Mouse (Mus musculus) heart, adult 18-20 months (tissue): ENCODE results near the gene Patj. TPM values are rescaled to one million over a fixed set of nuclear protein-coding genes. Genes with fewer than 3 reads are reported as not detected.

Experiments used
- DNase-seq, 2 experiments: peaks; one replicate each; pipeline ENCODE4 v3.0.0; 2021 to 2022; ENCODE audit warnings: mixed read lengths in 1 of 2
- total RNA-seq, 2 experiments: library from RNA; stranded (reverse); gene quantifications; 2 replicates each; pipeline ENCODE4 v1.2.3; 2021

The Patj gene
- total RNA-seq, 2 experiments from 2014 or later = 13.0 to 16.0 TPM

DNA sequence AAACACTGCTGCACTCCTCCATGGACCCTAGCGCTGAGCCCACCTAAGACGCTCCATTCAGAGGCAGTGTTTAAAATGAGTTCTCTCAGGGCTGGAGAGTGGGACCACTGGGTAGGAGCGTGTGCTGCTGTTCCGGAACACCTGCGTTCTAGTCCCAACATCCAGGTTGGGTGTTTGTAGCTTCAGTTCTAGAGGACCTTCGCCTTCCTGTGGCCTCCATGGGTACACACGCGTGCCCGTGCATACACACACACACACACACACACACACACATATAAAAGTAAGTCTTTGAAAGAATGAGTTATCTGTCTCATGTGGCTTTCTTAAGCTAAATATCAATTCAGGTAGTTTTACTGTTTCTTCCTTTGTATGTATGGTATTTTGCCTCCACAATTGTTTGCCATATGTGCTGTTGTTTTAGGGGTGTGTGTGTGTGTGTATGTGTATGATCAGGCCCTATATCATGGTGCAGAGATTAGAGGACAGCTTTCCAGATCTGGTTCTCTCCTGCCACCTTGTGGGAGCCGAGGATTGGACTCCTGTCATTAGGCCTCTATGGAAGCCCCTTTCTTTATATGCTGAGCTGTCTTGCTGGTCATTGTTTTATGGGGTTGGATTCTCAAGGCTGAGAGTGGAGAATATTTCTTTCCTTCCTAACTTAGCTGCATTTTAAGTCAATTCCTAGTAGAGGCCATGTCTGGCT, 49.0 kb downstream of the Patj start:
- DNase-seq = peak; percentile 37 to 71

DNA sequence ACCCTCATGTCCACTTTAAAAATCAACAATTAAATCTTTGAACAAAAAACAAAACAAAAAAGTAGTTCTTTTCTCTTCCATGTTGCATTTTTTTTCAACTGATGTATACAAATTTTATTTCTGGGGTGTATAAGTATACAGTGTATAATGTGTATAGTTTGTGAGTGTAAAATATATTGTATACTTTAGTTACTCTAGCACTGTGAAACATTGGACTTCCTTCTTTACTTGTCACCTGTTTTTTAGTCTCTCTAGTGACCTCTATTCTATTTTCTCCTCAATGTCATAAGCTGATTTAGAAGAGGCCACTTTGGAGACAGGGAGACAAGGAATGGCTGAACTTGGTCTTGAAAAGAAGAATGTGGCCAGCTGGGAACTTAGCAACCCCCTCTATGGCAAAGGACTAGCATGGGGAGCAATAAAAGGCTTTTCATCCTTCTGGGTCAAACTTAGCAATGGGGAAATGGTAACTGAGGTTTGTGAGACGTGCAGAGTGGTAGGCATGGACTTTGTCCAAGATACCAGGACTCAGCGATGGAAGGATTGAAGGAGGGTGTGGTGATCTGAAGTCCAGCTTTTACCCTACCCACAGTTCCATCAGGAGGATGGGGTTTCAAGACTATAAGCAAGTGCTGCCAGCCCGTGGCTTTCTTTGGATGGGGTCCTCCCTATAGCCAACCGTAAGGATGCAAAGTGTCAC, 54.1 kb downstream of the Patj start:
- no peak for DNase-seq

DNA sequence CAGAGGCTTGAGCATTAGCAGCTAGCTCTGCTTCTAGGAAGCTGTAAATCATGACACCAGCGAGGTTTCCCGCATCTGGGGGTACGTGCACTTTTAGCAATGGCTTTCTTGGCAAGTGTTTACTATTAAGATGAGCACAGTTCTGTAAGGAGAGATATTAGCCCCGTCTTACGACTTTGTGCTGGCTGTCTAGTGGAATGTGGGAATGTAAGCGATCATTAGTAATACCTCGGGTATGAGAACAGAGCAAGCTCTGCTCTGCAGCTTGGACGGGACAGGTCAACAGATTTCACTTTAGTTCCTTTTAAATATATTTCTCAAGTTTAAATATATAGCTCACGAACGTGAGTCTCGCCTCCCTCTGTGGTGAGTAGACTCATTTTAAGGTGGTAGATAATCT, 54.7 kb downstream of the Patj start:
- DNase-seq = no peak

DNA sequence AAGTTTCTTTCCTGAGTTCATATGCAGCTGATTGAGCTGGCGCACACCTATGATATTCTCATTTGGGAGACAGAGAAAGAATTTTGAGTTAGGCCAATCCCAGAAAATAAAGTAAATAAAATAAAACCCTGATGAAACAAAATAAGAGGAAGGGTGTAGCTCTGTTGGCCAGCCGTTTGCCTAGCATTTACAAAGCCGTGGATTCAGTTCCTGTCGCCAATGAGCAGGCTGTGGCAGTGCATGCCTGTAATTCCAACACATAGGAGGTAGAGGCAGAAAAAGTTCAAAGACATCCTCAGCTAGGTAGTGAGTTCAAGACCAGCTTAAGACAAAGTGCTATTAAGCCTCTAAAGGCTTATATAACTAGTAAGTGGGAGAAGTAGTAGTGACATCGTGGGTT, 55.2 kb downstream of the Patj start:
- DNase-seq = no peak

DNA sequence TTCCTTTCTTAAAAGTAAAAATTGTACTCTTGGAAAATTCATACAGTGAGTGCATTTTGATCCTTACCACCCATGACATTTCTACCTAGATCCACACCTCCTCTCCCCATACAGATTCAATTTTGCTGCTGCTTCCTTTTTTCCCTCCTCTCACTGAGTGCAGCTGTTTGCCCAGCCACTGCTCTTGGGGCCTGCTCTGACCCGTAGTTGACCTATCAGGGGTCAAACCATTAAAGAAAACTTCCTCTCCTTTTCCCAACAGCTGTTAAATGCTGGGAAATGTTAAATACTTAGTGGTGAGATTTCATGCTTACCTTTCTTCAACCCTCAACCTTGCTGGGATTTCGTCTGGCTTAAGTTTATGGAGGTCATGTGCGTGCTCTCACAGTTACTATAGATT, 55.7 kb downstream of the Patj start:
- DNase-seq = no peak

DNA sequence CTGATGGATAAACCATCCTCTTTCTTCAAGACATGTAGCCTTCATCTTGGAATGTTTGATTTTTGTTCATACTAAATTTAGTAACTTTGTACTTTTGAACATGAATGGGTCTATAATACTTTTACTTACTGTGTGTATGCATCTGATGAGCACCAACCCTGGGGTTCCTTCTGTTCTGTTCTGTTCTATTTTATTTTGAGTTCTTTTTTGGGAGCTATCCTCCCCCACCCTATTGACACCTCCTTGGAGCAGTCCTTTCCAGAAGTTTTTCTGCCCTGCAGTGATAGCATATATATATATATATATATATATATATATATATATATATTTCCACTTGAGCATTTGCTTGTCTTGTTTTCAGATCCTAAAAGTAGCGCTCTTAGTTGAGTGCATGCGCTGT, 57.1 kb downstream of the Patj start:
- no peak for DNase-seq

DNA sequence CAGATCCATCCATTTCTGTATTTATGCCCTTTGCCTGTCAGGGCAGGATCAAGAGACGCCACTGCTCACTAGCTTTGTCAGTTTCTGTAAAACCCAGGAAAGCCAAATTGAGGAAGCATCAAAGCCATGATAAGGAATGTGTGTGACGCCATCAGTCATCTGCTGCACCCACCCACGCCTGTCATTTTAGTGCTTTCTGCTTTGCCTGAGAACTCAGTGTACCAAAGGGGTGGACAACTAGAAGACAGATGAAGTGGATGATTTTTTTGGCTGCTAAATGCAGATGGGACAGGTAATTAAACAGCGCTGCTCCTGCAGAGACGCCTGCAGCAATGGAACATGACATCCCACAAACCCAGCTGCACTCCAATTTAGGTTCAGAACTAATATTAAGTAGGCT, 57.6 kb downstream of the Patj start:
- DNase-seq = peak in 1 of 2 experiments; percentile 12

DNA sequence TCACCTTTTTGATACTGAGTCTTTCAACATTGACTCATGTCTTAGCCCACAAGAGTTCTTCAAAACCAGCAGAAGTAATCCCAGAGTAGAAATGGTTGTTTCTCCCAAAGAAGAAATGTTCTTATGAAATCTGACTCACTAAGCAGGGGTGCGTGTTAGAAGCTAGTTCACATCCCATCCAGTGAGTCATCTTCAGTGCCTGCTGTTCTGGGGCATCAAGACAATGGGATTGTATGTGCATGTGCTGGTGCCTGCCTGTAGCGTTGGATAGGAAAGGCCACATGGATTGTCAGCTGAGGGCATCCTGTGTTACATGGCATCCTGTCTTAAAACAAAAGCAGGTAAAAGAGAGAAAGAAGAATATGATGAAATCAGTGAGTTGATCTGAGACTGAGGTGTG, 59.8 kb downstream of the Patj start:
- DNase-seq = no peak

DNA sequence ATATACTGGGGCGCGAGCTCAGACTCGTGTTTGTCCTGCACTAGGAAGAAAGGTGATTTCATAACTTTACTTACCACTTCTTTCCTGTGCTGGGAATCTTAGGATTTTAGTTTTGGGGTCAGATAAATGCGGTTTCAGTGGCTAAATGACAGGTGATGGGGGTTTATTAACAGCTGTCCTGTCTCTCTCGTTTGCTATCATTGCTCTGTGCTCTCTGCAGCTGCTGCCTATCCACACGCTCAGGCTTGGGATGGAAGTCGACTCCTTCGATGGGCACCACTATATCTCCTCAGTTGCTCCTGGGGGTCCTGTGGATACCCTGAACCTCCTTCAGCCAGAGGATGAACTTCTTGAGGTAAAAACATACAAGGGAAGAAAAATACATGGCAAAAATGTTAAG, 60.3 kb downstream of the Patj start:
- DNase-seq = no peak

DNA sequence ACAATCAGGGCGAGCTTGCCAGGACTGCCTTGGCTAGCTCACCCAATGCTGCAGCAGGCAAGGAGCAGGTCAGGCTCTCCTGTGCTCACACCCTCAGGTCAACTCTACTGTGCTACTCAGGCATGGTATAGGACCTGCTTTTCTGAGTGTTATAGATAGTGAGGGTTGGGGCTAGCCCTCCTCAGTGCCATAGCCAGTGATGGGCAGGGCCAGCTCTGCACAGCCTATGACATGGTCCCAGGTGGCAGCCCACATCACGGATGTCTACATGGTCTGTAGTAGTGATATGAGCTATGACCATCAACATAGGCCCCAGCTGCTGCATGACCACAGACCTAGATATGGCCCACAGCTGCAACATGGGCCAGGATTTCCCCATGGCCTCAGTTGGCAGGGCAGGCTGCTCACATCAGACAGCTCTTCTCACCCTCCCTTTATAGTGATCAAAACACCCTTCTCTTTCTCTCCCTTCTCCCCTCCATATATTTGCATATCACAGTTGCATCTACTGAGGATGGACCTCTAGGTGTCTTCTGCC, 66.3 kb downstream of the Patj start:
- DNase-seq = no peak

DNA sequence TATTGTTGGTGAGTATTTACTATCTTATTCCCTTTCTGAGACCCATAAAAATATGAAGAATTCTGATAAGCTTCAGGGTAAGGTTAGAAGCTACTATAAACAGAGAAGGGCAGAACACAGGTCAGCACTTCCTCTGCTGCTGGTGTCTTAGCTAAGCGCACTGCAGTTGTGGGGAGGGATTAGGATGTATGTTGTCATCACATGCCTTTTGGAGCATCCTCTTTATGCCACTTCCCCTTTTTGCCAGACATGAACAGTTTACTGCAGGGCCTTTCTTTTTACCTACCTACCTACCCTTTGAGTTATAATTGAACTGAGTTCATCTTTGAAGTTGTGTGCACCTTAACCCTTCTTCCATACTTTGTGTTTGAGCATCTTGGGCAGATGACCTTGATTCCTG, 69.9 kb downstream of the Patj start:
- no peak for DNase-seq

DNA sequence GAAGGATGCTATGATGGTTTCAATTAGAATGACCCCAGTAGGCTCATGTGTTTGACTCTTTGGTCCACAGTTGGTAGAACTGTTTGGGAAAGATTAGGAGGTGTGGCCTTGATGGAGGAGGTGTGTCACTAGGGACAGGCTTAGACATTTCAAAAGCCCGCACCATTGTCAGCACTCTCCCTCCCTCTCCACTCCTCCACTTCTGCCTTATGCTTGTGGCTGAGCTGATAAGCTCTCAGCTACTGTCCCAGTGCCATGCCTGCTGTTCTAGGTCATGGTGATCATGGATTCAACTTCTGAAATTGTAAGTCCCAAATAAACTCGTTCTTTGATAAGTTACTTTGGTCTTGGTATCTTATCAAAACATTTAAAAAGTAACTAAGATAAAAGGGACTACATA, 70.3 kb downstream of the Patj start:
- DNase-seq = no peak

DNA sequence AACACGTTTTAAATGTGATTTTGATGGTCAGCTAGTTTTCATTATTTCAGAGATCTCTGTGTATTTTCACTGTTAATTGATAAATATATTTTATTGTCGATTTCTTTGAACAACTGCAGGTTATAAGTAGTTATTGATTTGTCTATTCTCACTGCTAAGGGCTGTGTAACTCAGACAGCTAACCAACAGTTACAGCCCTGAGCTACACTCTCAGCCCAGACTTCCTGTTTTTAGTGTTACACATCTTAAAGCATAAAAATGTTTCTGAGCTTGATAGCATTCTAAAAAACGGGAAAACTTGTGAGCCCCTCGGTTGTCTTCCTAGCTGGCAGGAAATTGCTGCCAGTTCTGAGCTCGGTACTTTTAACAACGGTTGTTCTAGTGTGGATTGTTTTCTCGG, 75.8 kb downstream of the Patj start:
- DNase-seq = no peak

DNA sequence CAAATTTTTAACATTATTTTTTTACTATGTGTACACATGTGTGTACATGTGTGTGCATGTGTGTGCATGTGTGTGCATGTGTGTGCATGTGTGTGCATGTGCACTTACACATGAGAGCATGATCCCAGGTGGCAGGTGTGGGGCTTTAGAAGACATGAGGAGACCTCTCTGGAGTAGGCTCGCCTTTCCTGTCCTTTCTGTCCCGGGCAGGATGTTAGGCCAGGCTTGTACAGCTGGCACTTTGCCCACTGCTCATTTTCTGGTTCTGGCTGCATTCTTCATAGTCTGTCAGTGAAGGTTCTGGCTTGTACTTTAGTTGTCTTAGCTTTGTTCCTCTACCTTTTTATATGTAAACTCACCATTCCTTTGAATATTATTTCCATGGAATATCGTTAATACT, 77.9 kb downstream of the Patj start:
- DNase-seq = peak in 1 of 2 experiments; percentile 12

DNA sequence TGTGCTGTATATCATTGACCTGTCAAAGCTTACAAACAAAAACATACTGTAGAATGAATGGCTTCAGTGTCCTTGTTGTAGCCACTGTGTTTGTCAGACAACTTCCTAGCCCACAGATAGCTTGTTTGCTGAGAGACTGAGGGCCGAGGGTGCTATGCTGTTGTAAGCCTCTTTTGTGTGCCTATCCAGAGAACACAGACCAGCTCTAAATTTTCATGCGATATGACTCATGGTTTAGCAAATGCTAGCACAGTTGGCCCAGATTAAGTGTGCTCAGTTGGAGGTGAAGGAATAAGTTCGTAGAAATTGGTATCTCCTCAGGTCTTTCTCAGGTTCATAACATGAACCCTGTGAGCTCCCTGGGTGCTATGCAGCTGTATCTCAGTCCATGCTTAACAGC, 82.4 kb downstream of the Patj start:
- DNase-seq = no peak

DNA sequence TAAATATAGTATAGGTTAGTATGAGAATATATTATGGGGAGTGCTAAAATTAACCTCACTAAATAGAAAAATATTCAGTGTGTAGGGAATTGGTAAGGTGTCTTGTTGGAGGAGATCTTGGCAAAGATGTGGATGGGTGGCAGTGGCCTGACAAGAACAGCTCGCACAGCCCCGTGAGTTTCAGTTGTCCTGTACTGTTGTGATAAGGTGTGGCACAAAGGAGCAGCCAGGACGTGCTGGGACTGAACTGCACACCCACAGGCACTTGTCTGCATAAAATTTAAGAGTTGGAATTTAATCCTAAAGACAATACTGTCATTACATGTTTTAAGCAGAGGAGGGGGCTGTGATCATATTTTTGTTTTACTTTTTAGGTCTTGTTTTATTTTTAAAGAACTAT, 90.9 kb downstream of the Patj start:
- DNase-seq = no peak

DNA sequence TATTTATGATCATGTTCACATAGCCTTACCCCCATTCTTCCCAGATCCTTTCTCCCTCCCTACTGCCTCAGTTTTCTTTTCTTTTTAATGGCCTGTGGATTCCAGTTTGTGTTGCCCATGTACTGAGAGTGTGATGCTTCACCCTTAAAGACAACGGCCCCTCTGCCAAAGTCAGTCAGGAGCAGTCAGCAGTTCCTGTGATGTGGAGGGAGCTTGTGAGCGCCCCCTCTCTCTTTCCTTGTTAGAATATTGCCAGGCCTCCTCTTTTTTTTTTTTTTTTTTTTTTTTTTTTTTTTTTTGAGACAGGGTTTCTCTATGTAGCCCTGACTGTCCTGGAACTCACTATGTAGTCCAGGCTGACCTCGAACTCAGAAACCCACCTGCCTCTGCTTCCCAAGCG, 91.3 kb downstream of the Patj start:
- DNase-seq = no peak

DNA sequence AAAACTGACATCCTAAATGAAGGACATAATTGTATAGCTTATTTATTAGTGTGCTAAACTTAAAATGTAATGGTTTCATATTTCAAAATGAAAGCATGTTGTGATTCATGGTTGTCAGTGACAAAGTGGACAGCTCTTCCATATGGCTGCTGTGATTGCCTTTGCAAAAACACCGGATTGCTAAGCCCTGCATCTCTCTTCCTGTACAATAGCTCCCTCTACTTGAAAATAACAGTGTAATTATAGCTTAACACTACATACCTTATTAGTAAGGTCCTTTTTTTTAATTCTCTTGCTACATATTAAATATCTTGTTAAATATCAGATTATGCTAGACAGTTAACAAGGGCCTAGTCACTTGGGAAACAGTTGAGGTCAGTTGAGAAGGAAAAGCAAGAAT, 93.8 kb downstream of the Patj start:
- no peak for DNase-seq

DNA sequence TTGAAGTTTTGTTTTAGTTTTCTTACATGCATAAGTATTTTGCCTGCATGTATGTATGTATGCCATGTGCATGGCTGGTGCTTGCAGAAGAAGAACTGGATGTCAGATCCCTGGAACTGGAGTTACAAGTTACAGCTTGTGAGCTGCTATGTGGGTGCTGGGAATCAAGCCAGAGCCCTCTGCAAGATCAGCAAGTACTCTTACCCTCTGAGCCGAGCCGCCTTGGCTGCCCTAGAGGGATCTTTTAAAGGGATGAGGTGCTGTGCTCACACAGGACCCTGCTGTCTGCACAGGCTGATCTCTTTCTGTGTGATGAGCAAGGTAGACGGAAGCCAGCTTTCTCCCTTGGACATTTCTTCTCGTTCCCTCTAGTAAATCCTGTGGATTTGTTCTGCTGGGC, 102.8 kb downstream of the Patj start:
- DNase-seq = no peak

DNA sequence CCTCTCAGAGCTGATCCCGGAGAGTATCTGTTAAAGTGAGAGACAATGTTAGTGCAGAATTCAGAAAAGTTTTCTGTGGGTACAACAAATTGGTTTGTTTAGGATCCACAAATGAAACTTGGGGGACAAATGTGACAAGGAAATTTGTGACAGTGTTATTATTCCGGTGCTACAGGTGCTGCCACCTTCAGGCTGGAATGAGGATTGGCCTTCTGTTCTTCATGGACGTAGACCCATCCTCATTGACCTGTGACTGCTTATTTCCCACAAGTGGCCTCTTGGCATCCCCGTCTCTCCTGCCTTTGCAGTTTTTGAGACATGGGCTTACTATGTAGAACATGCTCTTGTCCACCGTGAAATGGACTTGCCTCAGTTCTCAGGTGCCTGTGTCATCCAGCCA, 104.6 kb downstream of the Patj start:
- DNase-seq = peak in 1 of 2 experiments; percentile 22

DNA sequence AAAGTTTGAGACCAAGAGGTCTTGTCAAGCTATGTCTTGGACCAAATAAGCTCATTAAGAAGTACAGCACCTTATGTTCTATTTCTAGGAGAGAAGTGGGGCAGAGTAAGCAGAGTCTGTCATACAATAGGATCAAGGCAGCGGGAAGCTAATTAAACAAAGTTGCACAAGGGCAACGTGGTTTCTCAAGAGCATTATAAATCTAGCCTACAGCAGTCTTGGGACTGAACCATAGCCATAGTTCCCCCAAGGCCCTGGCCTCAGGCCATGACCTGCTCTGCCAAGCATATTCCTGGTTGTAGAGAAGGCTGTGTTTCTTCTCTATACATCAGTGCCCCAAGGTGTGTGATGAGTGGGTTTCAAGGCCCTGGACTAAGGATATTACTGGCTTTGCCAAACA, 105.3 kb downstream of the Patj start:
- DNase-seq = no peak

DNA sequence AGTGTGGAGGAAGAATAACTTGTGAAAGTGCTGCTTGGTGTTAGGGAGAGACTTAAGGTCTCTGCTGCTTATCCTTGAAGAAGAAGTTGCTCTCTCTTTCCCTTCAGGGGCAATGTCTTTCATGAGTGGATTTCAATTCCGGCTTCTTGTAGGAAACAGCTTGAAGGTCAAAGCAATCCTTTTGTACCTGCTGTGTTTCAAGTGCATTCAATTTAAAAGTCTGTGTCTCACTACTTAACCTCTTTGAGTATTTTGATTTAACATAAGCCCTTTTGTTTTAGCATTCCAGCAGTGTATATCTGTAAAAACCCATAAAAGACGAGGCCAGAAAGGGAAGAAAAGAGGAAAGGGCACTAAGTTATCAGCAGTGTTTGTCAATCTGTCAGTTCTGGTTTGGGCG, 109.2 kb downstream of the Patj start:
- DNase-seq = no peak

DNA sequence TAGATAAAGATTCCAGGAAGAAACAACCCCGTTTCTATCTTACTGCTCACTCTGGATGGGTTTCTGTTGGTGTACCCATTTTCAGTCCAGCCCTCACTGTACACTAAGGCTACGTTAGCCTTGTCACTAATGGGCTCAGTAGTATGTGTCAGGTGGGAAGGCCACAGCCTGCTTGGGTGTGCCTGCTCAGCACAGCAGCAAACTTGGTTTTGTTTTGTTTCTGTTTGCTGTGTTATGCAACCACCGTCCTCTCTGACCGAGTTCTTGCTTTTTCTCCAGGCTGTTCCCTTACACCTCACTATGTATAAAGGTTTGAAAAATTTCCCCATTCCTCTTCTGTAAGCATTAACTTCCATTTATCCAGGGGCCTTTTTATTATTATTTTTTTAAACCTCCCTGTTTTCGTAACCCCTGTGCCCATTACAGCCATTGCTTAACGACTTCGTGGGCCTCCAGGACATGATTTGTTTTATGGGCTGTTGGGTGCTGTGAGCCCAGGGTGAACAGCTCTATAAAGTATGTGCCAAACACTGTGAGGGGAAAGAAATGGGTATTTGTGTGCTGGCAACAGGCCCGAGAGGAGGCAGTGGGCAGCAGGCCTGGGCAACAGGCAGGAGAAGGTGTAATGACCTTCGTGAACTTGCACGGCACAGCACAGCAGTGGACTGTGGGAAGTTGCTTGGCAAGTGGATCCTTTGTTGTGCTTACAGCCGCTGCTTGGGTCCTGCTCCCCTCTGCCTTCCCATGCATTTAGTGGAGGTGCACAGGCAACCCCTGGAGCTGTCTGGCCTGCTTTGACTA, 113.1 kb downstream of the Patj start:
- no peak for DNase-seq
